Mouse (Mus musculus): ENCODE data around the gene Nfe2l1. TPM values are rescaled to one million over a fixed set of nuclear protein-coding genes. Genes with fewer than 3 reads are reported as not detected.
"Not testable (repeated sequence)": the region's sequence is repeated elsewhere in the genome, so short reads cannot be mapped to it uniquely, and the experiment has no call there.

The Nfe2l1 gene
- polyA plus RNA-seq, 1 experiment from 2014 or later = 31.6 TPM

GRCm38 (mm10) chr11:96781425-96781824 is 48.3 kb downstream of the Nfe2l1 start:
- Histone ChIP-seq H3K9ac (ENCODE audit: low read depth, low read length) (no peak overlapping the region), H3K4me1 (replicated peaks; ENCODE audit: control insufficient read depth, insufficient read depth, low read length) (peaks cover under 1% of the 10 kb centered on the region; the same call in 1 of the 2 replicates), H3K27me3 (replicated peaks; ENCODE audit: control insufficient read depth, insufficient read depth, low read length) (no peaks in the 10 kb centered on the region), H3K36me3 (ENCODE audit: control insufficient read depth, insufficient read depth) (no peaks in the 10 kb centered on the region), H3K4me2 (replicated peaks; ENCODE audit: low read depth) (no peak overlapping the region), H3K27ac (ENCODE audit: low read depth, low read length) (no peak overlapping the region), H3K9me3 (ENCODE audit: control insufficient read depth) (no peaks in the 10 kb centered on the region), H3K4me3 (ENCODE audit: low read depth, low read length) (no peak overlapping the region)
- TF ChIP-seq CTCF (IDR thresholded peaks at IDR 0.05; ENCODE audit: low read depth) = peak; percentile 64
- ATAC-seq = no peak
- 77% methylated on average over 2 of the region's 2 CpGs for WGBS

GRCm38 (mm10) chr11:96780306-96780705 is 49.5 kb downstream of the Nfe2l1 start:
- Histone ChIP-seq H3K36me3 (ENCODE audit: control insufficient read depth, insufficient read depth) (no peaks in the 10 kb centered on the region), H3K4me2 (replicated peaks; ENCODE audit: low read depth) (no peak overlapping the region), H3K9me3 (ENCODE audit: control insufficient read depth) (no peaks in the 10 kb centered on the region), H3K27ac (ENCODE audit: low read depth, low read length) (no peak overlapping the region), H3K9ac (ENCODE audit: low read depth, low read length) (no peak overlapping the region), H3K27me3 (replicated peaks; ENCODE audit: control insufficient read depth, insufficient read depth, low read length) (no peaks in the 10 kb centered on the region), H3K4me3 (ENCODE audit: low read depth, low read length) (no peak overlapping the region), H3K4me1 (replicated peaks; ENCODE audit: control insufficient read depth, insufficient read depth, low read length) (peaks cover 2% of the 10 kb centered on the region; the same call in 1 of the 2 replicates)
- no peak for TF ChIP-seq CTCF (IDR thresholded peaks at IDR 0.05; ENCODE audit: low read depth)
- ATAC-seq = no peak
- WGBS = 74% methylated on average over 5 of the region's 5 CpGs

- H3K9ac ChIP-seq (ENCODE audit: low read depth, low read length); H3K36me3 ChIP-seq (ENCODE audit: control insufficient read depth, insufficient read depth); H3K9me3 ChIP-seq (ENCODE audit: control insufficient read depth); ATAC-seq; H3K27me3 ChIP-seq (replicated peaks; ENCODE audit: control insufficient read depth, insufficient read depth, low read length); H3K27ac ChIP-seq (ENCODE audit: low read depth, low read length); H3K4me1 ChIP-seq (replicated peaks; ENCODE audit: control insufficient read depth, insufficient read depth, low read length): not testable (repeated sequence)
- WGBS = 64% methylated on average over 10 of the region's 10 CpGs
- H3K4me2 ChIP-seq (replicated peaks; ENCODE audit: low read depth) = peak overlapping the region; percentile 86
- peak overlapping the region; percentile 66; the same call in 1 of the 2 replicates for H3K4me3 ChIP-seq (ENCODE audit: low read depth, low read length)
Measured at GRCm38 (mm10) chr11:96778061-96778627, 51.6 kb downstream of the Nfe2l1 start.

GRCm38 (mm10) chr11:96776968-96777962 is 52.5 kb downstream of the Nfe2l1 start, which contains the start of gene Snx11:
Snx11 (minus strand) TSS chr11:96777559.
- Histone ChIP-seq H3K4me1 (replicated peaks; ENCODE audit: control insufficient read depth, insufficient read depth, low read length) (peaks cover 2% of the 10 kb centered on the region; the same call in 1 of the 2 replicates), H3K4me2 (replicated peaks; ENCODE audit: low read depth) (peak within 1 kb of the TSS; percentile 86), H3K27ac (ENCODE audit: low read depth, low read length) (peak within 1 kb of the TSS; percentile 55), H3K27me3 (replicated peaks; ENCODE audit: control insufficient read depth, insufficient read depth, low read length) (no peaks in the 10 kb centered on the region), H3K9me3 (ENCODE audit: control insufficient read depth) (no peaks in the 10 kb centered on the region), H3K9ac (ENCODE audit: low read depth, low read length) (peak within 1 kb of the TSS; percentile 55), H3K36me3 (ENCODE audit: control insufficient read depth, insufficient read depth) (peaks cover 12% of the 10 kb centered on the region; the same call in 1 of the 2 replicates), H3K4me3 (ENCODE audit: low read depth, low read length) (peak within 1 kb of the TSS; percentile 66)
- peak; percentile 100 for ATAC-seq
- WGBS = 1% methylated on average over 58 of the region's 59 CpGs
- peak; percentile 87 for TF ChIP-seq CTCF (IDR thresholded peaks at IDR 0.05; ENCODE audit: low read depth)

- peak; percentile 54 for TF ChIP-seq CTCF (IDR thresholded peaks at IDR 0.05; ENCODE audit: low read depth)
- Histone ChIP-seq H3K4me2 (replicated peaks; ENCODE audit: low read depth) (peak overlapping the region; percentile 86), H3K9me3 (ENCODE audit: control insufficient read depth) (no peaks in the 10 kb centered on the region), H3K4me3 (ENCODE audit: low read depth, low read length) (no peak overlapping the region), H3K27ac (ENCODE audit: low read depth, low read length) (no peak overlapping the region; the same call in 1 of the 2 replicates), H3K27me3 (replicated peaks; ENCODE audit: control insufficient read depth, insufficient read depth, low read length) (no peaks in the 10 kb centered on the region), H3K9ac (ENCODE audit: low read depth, low read length) (no peak overlapping the region), H3K4me1 (replicated peaks; ENCODE audit: control insufficient read depth, insufficient read depth, low read length) (peaks cover 2% of the 10 kb centered on the region; the same call in 1 of the 2 replicates), H3K36me3 (ENCODE audit: control insufficient read depth, insufficient read depth) (peaks cover 24% of the 10 kb centered on the region)
- no peak for ATAC-seq
- WGBS = 50% methylated on average over 3 of the region's 3 CpGs
Measured at GRCm38 (mm10) chr11:96776068-96776467, 53.7 kb downstream of the Nfe2l1 start.

GRCm38 (mm10) chr11:96775665-96776064 is 54.1 kb downstream of the Nfe2l1 start:
- Histone ChIP-seq H3K4me1 (replicated peaks; ENCODE audit: control insufficient read depth, insufficient read depth, low read length) (peaks cover 2% of the 10 kb centered on the region; the same call in 1 of the 2 replicates), H3K4me3 (ENCODE audit: low read depth, low read length) (no peak overlapping the region), H3K9me3 (ENCODE audit: control insufficient read depth) (no peaks in the 10 kb centered on the region), H3K27me3 (replicated peaks; ENCODE audit: control insufficient read depth, insufficient read depth, low read length) (no peaks in the 10 kb centered on the region), H3K4me2 (replicated peaks; ENCODE audit: low read depth) (no peak overlapping the region), H3K27ac (ENCODE audit: low read depth, low read length) (no peak overlapping the region; the same call in 1 of the 2 replicates), H3K36me3 (ENCODE audit: control insufficient read depth, insufficient read depth) (peaks cover 28% of the 10 kb centered on the region), H3K9ac (ENCODE audit: low read depth, low read length) (no peak overlapping the region)
- 60% methylated on average over 7 of the region's 7 CpGs for WGBS
- no peak for TF ChIP-seq CTCF (IDR thresholded peaks at IDR 0.05; ENCODE audit: low read depth)
- no peak for ATAC-seq
